Mouse (Mus musculus) erythroblast, embryonic 14.5 days (primary cell): ENCODE data around the gene AC109138.7. TPM values are rescaled to one million over a fixed set of nuclear protein-coding genes. Genes with fewer than 3 reads are reported as not detected.
"Not testable (repeated sequence)": the region's sequence is repeated elsewhere in the genome, so short reads cannot be mapped to it uniquely, and the experiment has no call there.

Experiments
- H3K27me3 ChIP-seq: 2 replicates; pipeline ENCODE4 v1.6.1; 2012; ENCODE audit warnings: inconsistent platforms; ENCODE audit not compliant: control insufficient read depth
- H3K36me3 ChIP-seq: 2 replicates; pipeline ENCODE4 v1.6.1; 2012; ENCODE audit warnings: mild to moderate bottlenecking, inconsistent platforms; ENCODE audit not compliant: control insufficient read depth
- H3K4me1 ChIP-seq: 2 replicates; pipeline ENCODE4 v1.6.1; 2012; ENCODE audit warnings: inconsistent platforms; ENCODE audit not compliant: control insufficient read depth
- H3K4me3 ChIP-seq: replicated peaks from 2 replicates; pipeline ENCODE3; 2012; ENCODE audit warnings: moderate library complexity, mild to moderate bottlenecking, inconsistent platforms
- H3K9me3 ChIP-seq: 2 replicates; pipeline ENCODE4 v1.6.1; 2012; ENCODE audit warnings: low read length, inconsistent platforms, mixed read lengths; ENCODE audit not compliant: control insufficient read depth
- GATA1 ChIP-seq: IDR thresholded peaks from 2 replicates; pipeline ENCODE4 v1.6.1; 2012; ENCODE audit warnings: low read length, inconsistent platforms, mixed read lengths
- TAL1 ChIP-seq: IDR thresholded peaks from 3 replicates; pipeline ENCODE4 v1.6.1; 2012; ENCODE audit warnings: low read length, inconsistent platforms, mixed read lengths
- polyA plus RNA-seq: library from polyadenylated mRNA; stranded (reverse); fragments of >175 nt; gene quantifications from 2 replicates; pipeline ENCODE4 v1.2.3, GENCODE M21; 2012

The AC109138.7 gene
- polyA plus RNA-seq, 1 experiment: not detected

DNA sequence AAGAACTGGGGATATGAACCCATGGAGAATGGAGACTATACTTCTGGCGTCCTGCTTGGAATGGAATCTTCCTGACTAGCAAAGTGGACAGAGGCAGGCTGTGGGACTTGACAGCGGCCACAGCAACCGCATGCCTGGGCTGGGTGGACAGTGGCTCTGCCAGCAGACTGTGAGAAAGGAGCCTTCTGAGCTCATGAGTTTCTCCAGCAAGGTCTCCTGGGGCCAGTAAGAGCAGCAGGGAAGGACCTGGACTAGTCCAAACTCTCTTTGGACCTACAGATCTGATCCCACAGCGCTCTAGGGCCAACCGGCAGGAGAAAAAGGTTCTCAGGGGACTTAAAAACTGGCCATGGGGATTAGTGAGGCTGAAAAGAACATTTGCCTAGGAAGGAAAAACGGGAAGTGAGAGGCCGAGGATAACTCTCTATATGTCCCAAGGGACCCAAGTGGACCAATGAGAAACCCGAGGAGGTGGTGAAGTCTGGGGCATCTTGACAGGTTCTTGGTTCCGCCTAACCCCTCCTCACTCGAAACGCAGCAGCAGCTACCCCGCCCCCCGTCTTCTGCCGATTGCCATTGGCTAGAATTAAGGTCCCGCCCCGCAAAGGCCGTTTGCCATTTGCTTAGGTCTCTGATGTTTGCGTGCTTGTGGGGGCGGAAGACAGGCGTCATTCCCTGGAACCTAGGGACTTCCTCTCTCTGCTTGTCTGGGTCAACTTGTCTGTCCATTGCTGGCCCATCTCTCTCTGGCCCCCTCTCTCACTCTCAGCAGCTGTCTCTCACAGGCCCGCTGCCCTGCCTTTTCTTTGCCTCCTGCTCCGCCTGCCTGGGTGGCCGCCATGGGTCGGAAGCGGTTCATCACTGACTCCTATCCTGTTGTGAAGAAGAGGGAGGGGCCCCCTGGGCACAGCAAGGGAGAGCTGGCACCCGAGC lies 17.4 kb downstream of the AC109138.7 start, which contains the start of gene Pold4:
Gene Pold4 (plus strand): TSS at position 647 of the 933 bp plus-strand sequence.
- Histone ChIP-seq H3K9me3 (no peaks in the 10 kb centered on the region), H3K36me3 (no peaks in the 10 kb centered on the region), H3K4me3 (peak within 1 kb of the TSS; percentile 80), H3K27me3 (peaks cover 22% of the 10 kb centered on the region), H3K4me1 (peaks cover 43% of the 10 kb centered on the region)
- TF ChIP-seq TAL1 (no peak), GATA1 (no peak)

GRCm38 (mm10) chr19:4232186-4232572 lies 18.0 kb downstream of the AC109138.7 start:
- Histone ChIP-seq H3K9me3 (no peaks in the 10 kb centered on the region), H3K27me3 (peaks cover 15% of the 10 kb centered on the region), H3K4me1 (peaks cover 43% of the 10 kb centered on the region), H3K36me3 (no peaks in the 10 kb centered on the region), H3K4me3 (peak overlapping the region; percentile 80)
- no peak for TF ChIP-seq TAL1

- peaks cover 10% of the 10 kb centered on the region for H3K27me3 ChIP-seq
- TF ChIP-seq GATA1: no peak
- no peak for TF ChIP-seq TAL1
- no peaks in the 10 kb centered on the region for H3K9me3 ChIP-seq
- peaks cover 43% of the 10 kb centered on the region for H3K4me1 ChIP-seq
- peak overlapping the region; percentile 80 for H3K4me3 ChIP-seq
- H3K36me3 ChIP-seq: no peaks in the 10 kb centered on the region
Observed at GRCm38 (mm10) chr19:4232651-4233050, 18.5 kb downstream of the AC109138.7 start.

DNA sequence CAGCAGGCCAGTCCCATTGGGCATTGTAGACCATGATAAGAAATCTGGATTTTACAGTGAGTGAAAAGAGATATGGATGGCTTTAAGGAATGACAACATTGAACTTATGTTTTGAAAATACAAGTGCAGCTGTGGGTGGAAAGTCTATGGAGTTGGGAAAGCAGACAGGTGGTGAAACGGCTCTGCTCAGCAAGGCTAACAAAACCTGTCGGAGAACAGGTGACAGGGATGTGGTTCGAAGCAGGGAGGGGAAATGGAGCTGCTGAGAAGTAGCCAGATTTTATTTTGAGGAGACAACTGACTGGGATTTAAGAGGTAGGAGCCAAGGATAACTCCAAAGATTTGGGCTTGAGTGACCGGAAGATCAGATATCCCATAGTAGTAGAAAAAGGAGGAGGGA lies 20.4 kb downstream of the AC109138.7 start:
- H3K27me3 ChIP-seq: peaks cover 4% of the 10 kb centered on the region; the same call in 1 of the 2 replicates
- TF ChIP-seq TAL1: no peak
- no peak for TF ChIP-seq GATA1
- peaks cover 35% of the 10 kb centered on the region for H3K4me1 ChIP-seq
- no peak overlapping the region for H3K4me3 ChIP-seq
- no peaks in the 10 kb centered on the region for H3K36me3 ChIP-seq
- no peaks in the 10 kb centered on the region for H3K9me3 ChIP-seq

- H3K9me3 ChIP-seq: no peaks in the 10 kb centered on the region
- TF ChIP-seq GATA1 (no peak), TAL1 (no peak)
- peaks cover 6% of the 10 kb centered on the region for H3K27me3 ChIP-seq
- H3K36me3 ChIP-seq: no peaks in the 10 kb centered on the region
- no peaks in the 10 kb centered on the region; the same call in 1 of the 2 replicates for H3K4me1 ChIP-seq
- H3K4me3 ChIP-seq: no peak overlapping the region
Observed at GRCm38 (mm10) chr19:4240247-4240668, 26.1 kb downstream of the AC109138.7 start.

DNA sequence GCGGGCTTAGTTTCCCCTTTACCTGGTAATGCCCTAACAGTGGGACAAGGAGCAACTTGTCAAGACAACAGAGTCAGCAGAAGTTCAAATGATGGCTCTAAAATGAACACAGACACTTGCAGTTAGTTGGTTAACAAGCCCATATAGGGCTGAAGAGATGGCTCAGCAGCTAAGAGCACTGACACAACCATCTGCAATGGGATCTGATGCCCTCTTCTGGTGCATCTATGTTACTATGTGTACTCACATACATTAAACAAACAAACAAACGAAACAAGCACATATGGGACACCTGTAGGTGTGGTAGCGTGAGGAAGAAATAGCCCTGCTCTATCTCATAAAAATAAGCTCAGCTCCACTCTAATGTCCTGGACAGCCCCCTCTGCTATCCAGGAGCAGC lies 28.3 kb downstream of the AC109138.7 start:
- Histone ChIP-seq H3K27me3 (peaks cover 6% of the 10 kb centered on the region), H3K36me3 (no peaks in the 10 kb centered on the region), H3K4me1 (no peaks in the 10 kb centered on the region; the same call in 1 of the 2 replicates), H3K9me3 (no peaks in the 10 kb centered on the region), H3K4me3 (no peak overlapping the region)
- TF ChIP-seq GATA1 (no peak), TAL1 (no peak)

DNA sequence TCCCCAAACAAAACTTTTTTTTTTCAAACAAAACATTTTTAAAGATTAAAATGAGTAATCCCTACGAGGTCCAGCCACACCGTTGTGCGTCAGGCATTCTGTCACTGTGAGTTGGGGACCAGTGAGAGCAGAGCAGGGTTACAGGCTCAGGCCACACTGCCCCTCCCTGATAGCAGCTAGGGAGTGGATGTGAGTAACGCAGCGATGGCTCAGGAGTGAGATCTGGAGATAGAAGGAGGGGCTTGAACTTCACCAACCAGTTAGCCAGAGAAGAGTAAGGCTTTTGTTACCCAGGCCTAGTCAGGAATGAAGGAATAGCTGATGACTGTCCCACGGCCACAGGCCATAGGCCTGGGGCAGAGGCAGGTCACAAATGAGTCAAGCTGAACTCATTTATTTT lies 30.6 kb downstream of the AC109138.7 start:
- H3K36me3 ChIP-seq: no peaks in the 10 kb centered on the region
- H3K27me3 ChIP-seq: peaks cover 13% of the 10 kb centered on the region
- H3K9me3 ChIP-seq: no peaks in the 10 kb centered on the region
- no peaks in the 10 kb centered on the region; the same call in 1 of the 2 replicates for H3K4me1 ChIP-seq
- no peak for TF ChIP-seq TAL1
- no peak for TF ChIP-seq GATA1
- H3K4me3 ChIP-seq: no peak overlapping the region

- H3K27me3 ChIP-seq: peaks cover 16% of the 10 kb centered on the region
- no peaks in the 10 kb centered on the region for H3K36me3 ChIP-seq
- H3K4me3 ChIP-seq: no peak overlapping the region
- H3K4me1 ChIP-seq: no peaks in the 10 kb centered on the region; the same call in 1 of the 2 replicates
- no peak for TF ChIP-seq TAL1
- no peaks in the 10 kb centered on the region for H3K9me3 ChIP-seq
Observed at GRCm38 (mm10) chr19:4247010-4247409, 32.9 kb downstream of the AC109138.7 start.

- H3K27me3 ChIP-seq: peaks cover 11% of the 10 kb centered on the region
- not testable (repeated sequence) for H3K4me1 ChIP-seq, H3K36me3 ChIP-seq, H3K9me3 ChIP-seq, H3K4me3 ChIP-seq
Observed at GRCm38 (mm10) chr19:4248683-4249082, 34.5 kb downstream of the AC109138.7 start.

- Histone ChIP-seq H3K4me3 (no peak overlapping the region), H3K27me3 (peaks cover 9% of the 10 kb centered on the region; the same call in 1 of the 2 replicates), H3K9me3 (peaks cover 3% of the 10 kb centered on the region), H3K36me3 (no peaks in the 10 kb centered on the region), H3K4me1 (peaks cover 18% of the 10 kb centered on the region)
- no peak for TF ChIP-seq GATA1
- TF ChIP-seq TAL1: no peak
Observed at GRCm38 (mm10) chr19:4254230-4254629, 40.1 kb downstream of the AC109138.7 start.
